Mouse (Mus musculus) gastrocnemius, postnatal 14 days (tissue): ENCODE data around the gene Chpf. TPM values are rescaled to one million over a fixed set of nuclear protein-coding genes. Genes with fewer than 3 reads are reported as not detected.

Experiments used
- DNase-seq: peaks from one replicate; pipeline ENCODE4 v3.0.0; 2021; ENCODE audit warnings: mixed read lengths
- intact Hi-C: fragments of 180-260 bp; cut with DNase I; formaldehyde crosslinking; loops from one replicate; pipeline ENCODE4 v1.15.1; 2025; ENCODE audit warnings: low total_unique reads
- total RNA-seq, 2 experiments: library from RNA; stranded (reverse); gene quantifications; 2 replicates each; pipeline ENCODE4 v1.2.3; 2021

The Chpf gene
- total RNA-seq, 2 experiments from 2014 or later: 14.9 to 20.7 TPM

GRCm38 (mm10) chr1:75502945-75503650 is 24.0 kb upstream of the Chpf start:
- intact Hi-C loops: no loop called here
- DNase-seq: no peak

GRCm38 (mm10) chr1:75501905-75502304 is 22.8 kb upstream of the Chpf start:
- no peak for DNase-seq
- intact Hi-C loops: no loop called here

- no peak for DNase-seq
- intact Hi-C loops: no loop called here
Measured at GRCm38 (mm10) chr1:75499441-75499840, 20.3 kb upstream of the Chpf start.

GRCm38 (mm10) chr1:75498897-75499296 is 19.8 kb upstream of the Chpf start:
- no peak for DNase-seq
- intact Hi-C loops: no loop called here

- intact Hi-C loops: no loop called here
- DNase-seq: no peak
Measured at GRCm38 (mm10) chr1:75494878-75495548, 15.9 kb upstream of the Chpf start.

GRCm38 (mm10) chr1:75492579-75493170 is 13.6 kb upstream of the Chpf start:
- intact Hi-C loops: no loop called here

GRCm38 (mm10) chr1:75490785-75491551 is 11.9 kb upstream of the Chpf start:
- no peak for DNase-seq
- intact Hi-C loops: no loop called here

More at GRCm38 (mm10) chr1:75492579-75493170, 13.6 kb upstream of the Chpf start:
- DNase-seq: no peak

GRCm38 (mm10) chr1:75487405-75488161 is 8.5 kb upstream of the Chpf start:
- intact Hi-C loops: loop anchor here (5.0 kb wide), 1 partner anchor 70 kb away; no protein-coding TSS in a partner anchor

GRCm38 (mm10) chr1:75487040-75487404 is 7.9 kb upstream of the Chpf start:
- no peak for DNase-seq
- intact Hi-C loops: loop anchor here (5.0 kb wide), 1 partner anchor 70 kb away; no protein-coding TSS in a partner anchor

More at GRCm38 (mm10) chr1:75487405-75488161, 8.5 kb upstream of the Chpf start:
- peak; percentile 54 for DNase-seq

GRCm38 (mm10) chr1:75486561-75486960 is 7.5 kb upstream of the Chpf start:
- no peak for DNase-seq
- intact Hi-C loops: loop anchor here (5.0 kb wide), 1 partner anchor 71 kb away; no protein-coding TSS in a partner anchor

GRCm38 (mm10) chr1:75480735-75481134 is 1.6 kb upstream of the Chpf start:
- intact Hi-C loops: no loop called here
- no peak for DNase-seq

GRCm38 (mm10) chr1:75480036-75480435 is 929 bp upstream of the Chpf start:
- intact Hi-C loops: no loop called here
- DNase-seq: no peak

- intact Hi-C loops: loop anchor here (5.0 kb wide), 1 partner anchor 118 kb away; no protein-coding TSS in a partner anchor
- DNase-seq: no peak
Measured at GRCm38 (mm10) chr1:75479635-75479989, 505 bp upstream of the Chpf start.

- intact Hi-C loops: loop anchor here (5.0 kb wide), 1 partner anchor 119 kb away; no protein-coding TSS in a partner anchor
- DNase-seq: peak; percentile 61
Measured at GRCm38 (mm10) chr1:75478497-75478896, 610 bp downstream of the Chpf start.

- no peak for DNase-seq
- intact Hi-C loops: loop anchor here (5.0 kb wide), 1 partner anchor 119 kb away; no protein-coding TSS in a partner anchor
Measured at GRCm38 (mm10) chr1:75477966-75478290, 1.2 kb downstream of the Chpf start.

- peak; percentile 78 for DNase-seq
- intact Hi-C loops: loop anchor here (5.0 kb wide), 1 partner anchor 120 kb away; no protein-coding TSS in a partner anchor
Measured at GRCm38 (mm10) chr1:75477264-75477965, 1.7 kb downstream of the Chpf start.

GRCm38 (mm10) chr1:75476441-75476840 is 2.7 kb downstream of the Chpf start:
- intact Hi-C loops: loop anchor here (5.0 kb wide), 1 partner anchor 121 kb away; no protein-coding TSS in a partner anchor
- no peak for DNase-seq

- intact Hi-C loops: loop anchor here (5.0 kb wide), 1 partner anchor 127 kb away; no protein-coding TSS in a partner anchor
Measured at GRCm38 (mm10) chr1:75469287-75469825, 9.8 kb downstream of the Chpf start.

More at GRCm38 (mm10) chr1:75469287-75469825, 9.8 kb downstream of the Chpf start:
- DNase-seq: no peak
